Mouse (Mus musculus): Measurements from ENCODE around the gene Tmem200a.

DNA sequence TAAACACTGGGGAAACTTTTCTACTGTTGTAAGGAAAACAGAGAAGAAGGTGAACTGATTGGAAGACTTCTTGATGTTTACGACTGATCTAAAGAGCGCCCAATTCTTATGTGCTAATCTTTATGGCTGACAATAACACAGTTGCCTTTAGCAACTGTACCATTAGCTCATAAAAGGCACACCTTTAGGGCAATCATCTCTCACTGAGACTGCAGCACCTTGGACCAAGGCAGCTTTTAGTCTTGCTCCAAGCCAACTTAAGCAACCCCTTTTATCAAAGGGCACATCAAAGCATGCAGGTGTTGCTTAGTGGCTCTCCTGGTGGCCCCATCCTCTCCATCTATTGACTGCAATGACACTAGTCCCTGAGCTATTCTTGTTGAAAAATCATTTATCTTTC lies 27.7 kb downstream of the Tmem200a start:
- TF ChIP-seq GATA1 (IDR thresholded peaks at IDR 0.05; ENCODE audit: borderline replicate concordance, low read length): no peak
- TF ChIP-seq FLI1 (IDR thresholded peaks at IDR 0.05; ENCODE audit: low read length): no peak

Measured in megakaryocyte, embryonic 14.5 days (primary cell).